Mouse (Mus musculus): ENCODE data around the gene Ssbp3.

Gene Ssbp3

DNA sequence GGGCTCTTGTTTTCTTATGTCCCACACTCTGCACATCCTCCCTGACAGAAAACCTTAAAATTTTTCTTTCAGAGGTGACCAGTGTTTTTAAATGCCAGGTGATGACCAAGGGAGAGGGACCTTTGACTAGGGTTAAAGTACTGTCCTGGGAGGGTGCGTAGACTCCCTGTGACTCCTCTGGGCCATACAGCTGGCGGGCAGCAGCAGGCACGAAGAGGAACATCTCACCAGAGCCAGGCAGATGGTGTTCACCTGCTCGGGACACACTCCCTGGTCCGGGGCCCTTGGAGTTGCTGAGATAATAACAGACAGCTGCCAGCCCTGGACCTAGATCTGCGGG, 78.4 kb downstream of the Ssbp3 start:
- no peak for DNase-seq

DNA sequence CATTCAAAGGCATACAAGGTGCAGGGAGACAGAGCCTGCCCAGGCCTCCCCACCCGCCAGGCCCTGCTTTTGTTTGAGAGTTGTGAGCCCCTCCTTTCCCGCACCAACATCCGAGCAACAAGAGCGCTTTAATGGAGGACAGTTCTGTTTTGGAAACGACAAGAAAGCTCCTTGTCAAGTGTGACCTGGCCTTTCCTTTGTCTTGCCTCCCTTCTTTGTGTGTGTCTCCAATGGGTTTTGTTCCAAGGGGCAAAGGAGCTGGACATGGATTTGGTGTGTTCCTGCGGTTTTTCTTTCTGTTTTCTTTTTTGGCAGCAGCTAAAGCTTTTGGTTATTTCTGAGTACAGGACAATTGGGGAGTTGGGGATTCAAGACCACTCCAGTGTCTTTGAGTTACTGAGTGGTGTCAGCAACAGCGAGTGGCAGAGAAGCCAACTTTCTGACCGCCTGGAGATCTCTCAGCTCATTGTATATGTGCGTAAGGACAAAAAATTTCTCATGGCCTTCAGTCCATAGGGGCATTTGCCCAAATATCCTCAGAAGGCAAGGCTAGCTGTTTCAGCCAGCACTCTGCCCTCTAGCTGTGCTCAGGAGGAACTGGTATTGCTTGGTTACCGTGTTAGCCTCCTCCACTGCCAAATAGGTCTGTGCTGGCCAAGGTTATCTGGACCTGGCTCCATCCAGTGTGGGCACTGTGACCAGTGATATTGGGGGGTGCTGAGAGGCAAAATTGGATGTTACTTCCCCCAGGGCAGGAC, 78.9 kb downstream of the Ssbp3 start:
- DNase-seq = no peak

DNA sequence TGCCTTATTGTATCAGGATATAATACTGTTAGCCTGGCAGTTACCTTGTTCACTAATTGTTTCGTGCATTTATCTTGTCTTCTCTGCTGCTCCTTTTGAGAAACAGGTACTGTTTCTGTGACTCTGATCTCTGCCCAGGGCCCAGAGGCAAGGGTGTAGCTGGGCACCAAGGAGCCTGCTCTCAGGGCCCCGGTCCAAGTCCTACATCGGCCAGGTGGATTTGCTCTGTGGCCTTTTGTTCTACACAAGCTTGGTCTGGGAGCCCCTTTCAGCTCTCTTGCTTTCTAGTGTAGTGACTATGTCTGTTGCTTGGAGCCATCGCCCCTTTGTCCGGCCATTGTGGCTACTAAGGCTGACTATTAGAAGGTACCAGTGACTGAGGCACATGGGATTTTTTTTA, 82.6 kb downstream of the Ssbp3 start:
- DNase-seq = no peak

DNA sequence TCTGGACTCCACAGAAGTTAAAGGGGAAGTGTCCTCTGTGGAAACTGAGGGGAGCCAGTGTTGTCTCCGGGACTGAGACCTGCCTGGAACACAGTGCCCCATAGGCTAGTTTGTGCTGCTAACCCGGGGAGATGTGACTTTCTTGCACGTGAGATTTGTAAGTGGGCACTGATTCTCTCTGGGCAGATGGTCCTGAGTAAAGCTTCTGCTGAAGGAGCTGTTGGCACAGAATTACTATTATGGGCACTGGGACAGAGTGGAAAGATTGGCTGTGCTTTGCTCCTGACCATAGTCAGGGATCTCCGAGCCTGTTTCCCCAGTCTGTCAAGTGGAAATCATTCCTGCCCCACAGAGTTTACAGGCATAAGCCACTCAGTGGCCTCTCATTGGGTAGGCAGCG, 83.8 kb downstream of the Ssbp3 start:
- DNase-seq = no peak

DNA sequence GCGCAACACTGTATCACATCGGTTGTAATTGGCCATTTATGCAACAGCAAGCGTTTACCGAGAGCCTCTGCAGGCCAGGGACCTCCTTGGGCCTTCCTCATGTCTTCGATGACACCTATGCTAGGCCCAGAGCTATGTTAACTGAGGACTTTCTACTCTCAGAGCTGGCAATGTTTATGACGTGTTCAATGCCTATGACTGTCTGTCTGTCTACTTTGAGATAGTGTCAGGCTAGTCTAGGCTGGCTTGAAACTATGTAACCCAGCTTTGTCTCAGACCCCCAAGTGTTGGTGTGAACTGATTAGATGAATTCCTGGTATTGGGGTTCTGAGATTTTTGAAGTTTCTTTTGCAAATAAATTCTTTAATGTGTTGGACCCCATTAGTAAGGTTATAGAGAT, 84.6 kb downstream of the Ssbp3 start:
- DNase-seq = no peak

DNA sequence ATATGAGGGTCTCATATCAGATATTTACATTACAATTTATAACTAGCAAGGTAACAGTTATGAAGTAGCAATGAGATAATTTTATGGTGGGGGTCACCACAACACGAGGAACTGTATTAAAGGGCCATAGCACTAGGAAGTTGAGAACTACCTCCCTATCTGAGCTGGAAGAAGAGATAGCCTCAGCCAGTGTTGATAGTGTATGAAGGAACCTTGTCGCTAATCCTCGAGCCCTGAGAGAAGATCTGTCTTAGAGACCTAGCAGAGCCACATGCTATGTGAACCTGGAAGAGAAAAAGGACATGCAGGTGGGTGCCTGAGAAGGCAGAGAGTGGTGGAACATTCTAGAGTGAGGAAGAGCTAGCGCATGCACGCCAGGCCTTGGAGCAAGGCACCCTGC, 85.0 kb downstream of the Ssbp3 start:
- no peak for DNase-seq

DNA sequence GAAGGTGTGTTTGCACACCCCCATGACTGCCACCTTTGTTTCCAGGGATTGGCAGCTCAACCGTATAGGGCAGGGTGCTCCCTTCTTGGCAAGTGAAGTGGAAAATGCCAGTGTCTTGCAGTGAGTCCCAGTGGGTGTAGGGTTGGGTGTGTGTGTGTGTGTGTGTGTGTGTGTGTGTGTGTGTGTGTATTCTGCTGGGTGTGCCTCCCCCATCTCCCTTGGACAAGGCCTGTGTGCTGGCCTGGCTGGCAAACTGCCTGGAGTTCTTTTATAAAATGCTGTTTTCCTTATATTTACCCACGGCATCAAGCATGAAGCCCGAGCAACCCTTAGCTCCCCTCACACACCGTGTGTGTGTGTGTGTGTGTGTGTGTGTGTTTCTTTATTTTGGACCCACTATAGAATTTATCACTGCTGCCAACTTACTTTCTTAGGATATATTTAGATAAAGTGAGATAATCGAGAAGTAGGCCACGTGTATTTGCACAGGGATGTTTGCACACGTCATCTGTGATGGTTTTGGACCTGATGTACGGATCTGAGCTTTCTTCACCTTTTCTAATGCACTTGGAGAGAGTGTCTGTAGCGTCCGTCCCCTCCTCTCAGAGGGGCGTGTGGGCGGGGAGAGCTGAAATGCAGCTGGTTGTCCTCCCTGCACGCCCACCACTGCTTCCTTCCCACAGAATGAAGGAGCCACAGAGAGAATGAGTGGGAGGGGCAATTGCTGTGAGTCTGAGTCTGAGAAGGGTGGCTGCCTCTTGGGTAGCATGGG, 86.0 kb downstream of the Ssbp3 start:
- DNase-seq = no peak

DNA sequence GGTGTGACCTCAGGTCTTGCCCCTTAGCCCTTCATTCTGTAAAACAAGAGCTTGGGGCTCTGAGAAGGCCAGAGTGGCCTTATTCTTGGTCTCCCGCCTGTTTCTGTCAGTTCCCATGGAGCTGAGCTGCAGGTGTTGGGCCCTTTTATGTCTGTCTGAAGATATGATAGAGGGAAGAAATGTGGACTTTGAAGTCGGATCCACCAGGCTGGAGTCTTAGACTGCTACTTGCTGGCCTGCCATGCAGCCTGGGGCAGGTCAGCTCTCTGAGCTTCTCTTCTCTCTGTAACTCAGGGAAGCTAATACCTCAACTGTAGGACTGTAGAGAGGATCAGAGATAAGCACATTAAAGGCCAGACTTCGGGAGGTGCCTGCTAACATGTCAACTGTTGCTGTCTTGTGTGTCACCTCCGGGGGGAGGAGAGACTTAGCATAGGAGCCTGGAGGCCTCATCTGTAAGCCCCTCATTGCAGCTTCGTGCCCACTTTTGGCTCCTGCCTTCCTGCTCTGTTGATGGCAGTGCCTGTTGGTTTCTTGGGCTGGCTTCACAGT, 90.8 kb downstream of the Ssbp3 start:
- no peak for DNase-seq

DNA sequence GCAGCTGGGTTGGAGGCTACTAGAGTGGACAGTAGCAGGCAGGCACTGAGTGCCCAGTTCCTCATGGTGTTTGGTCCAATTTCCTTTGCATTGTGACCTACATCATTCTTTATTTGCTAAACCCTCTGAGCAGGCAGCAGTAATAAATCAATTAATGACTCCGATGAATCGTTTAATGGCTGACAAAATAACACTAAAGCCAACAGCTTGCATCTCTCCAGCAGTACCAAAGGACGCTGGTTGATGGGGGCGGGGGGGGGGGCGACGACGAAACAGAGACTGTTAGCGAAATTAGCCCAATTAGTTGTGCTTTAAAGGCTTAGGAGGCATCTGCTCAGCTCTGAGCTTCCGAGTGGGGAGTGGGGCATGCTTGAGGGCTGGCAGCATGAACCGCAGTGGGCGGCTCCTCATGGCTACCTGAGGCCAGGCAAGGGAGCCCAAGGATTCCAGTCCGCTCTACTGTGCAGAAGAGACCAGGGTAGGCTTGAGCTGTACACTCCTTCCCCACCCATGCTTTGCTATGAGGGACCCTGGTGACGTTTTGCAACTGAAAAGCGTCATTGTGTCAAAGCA, 91.5 kb downstream of the Ssbp3 start:
- DNase-seq = no peak

DNA sequence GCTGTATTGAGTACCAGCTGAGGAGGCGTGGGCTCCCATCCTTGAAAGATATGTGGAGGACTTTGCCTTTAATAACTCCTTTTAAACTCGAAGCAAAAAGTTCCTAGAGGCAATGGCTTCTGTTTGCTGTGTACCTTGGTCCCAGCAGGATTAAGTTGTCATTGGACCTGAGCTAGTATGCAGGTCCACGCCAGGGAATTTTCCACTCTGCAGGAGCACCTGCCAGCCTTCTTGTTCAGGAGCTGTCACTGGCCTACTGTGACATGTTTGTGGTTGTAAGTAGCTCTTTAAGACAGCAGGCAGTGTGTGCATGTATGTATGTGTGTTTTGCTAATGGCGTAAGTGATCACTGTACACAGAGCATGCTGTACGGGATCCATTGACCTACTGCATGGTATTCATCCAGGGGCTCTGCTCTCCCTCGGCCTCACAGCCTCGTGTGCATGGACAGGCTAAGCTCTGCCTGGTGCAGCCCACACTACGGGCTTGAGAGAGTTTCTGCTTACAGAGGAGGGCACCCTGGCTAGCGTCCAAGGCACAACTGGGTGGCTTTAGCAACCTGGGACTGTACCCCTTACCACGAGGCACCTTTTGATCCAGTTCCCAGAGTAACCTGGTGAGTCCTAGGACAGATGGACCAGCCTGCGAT, 92.1 kb downstream of the Ssbp3 start:
- no peak for DNase-seq

DNA sequence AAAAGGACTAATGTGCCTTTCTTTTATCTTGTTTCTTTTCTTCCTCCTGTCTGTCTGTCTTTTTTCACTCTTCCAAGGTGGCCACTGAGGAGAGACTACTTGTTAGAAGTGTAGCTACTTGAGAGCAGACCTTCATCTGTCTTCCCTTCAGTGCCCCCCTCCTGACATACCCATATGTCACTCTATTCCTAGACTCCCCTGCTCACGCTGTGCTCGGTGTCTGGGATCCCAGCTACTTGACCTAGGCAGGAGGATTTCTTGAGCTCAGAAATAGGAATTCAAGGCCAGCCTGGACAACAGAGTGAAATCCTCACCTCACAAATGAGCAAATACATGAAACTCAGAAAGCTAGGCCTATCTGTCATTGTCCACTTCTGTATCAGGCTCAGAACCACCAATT, 92.7 kb downstream of the Ssbp3 start:
- DNase-seq = no peak

DNA sequence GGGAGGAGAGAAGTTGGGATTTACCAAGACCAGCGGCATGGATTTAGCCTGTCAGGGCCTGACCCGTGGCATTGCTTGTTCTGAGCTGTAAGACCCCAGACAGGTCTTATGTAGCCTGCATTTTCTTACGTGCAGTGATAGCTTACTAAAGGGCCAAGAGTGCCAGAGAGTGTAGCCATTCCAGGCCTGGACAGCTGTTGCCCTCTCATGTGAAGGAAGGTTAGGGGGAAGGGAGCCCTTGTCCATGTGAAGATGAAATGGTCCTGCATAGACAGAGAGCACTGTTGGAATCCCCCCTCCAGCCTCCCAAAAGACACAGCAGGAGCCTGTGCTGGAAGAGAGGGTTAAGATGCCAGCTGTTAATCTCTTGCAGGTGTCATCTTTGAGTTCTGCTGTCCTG, 93.3 kb downstream of the Ssbp3 start:
- DNase-seq = no peak

DNA sequence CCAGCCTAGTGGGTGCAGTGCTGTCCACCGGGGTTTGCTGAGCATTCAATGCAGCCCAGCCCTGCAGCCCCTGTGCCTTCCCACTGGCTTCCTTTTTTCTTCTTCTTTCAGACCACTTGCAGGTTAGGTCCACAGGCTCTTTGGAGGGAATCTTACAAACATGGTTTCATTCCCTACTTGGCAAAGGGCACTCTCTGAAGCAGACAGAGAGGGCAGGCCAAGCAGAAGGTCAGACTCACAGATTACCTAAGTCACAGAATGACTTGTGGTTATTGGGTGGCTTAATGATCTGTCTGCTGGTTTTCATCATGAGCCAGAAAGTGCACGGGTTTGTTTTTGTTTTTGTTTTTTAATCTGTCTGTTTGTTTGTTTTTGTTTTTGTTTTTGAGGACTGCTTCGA, 93.8 kb downstream of the Ssbp3 start:
- no peak for DNase-seq

DNA sequence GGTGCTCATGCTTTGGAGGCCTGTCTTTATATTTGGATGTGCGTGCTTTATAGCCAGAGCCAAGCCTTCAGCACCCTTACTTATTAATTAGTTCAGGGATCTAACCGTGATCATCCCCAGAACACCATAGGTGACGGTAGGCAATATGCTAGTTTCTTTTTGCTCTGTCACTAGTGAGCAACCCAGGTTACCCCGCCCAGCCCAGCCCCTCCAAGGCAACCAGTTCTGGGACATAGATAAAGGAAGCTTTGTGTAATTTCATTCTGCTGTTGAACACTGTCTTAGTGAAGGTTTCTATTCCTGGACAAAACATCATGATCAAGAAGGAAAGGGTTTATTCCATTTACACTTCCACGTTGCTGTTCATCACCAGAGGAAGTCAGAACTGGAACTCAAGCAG, 94.7 kb downstream of the Ssbp3 start:
- peak; percentile 74 for DNase-seq

DNA sequence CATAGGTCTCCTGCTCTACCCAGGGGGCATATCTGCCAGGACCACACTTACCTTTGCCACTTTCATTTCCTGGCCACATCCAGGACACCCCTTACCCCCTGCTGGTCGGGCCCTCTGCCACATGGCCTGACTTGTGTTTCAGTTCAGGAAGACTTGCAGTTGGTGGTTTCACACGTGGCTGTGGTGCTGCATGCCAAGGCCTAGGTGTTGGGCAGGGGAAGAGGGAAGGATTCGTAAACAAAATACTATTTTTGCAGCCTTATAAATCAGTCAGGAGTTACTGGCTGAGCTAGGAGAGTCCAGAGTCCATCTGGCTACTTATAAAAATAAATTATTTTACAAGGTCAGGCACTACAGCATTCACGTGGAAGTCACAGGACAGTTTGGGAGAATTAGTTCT, 95.7 kb downstream of the Ssbp3 start:
- DNase-seq = no peak

DNA sequence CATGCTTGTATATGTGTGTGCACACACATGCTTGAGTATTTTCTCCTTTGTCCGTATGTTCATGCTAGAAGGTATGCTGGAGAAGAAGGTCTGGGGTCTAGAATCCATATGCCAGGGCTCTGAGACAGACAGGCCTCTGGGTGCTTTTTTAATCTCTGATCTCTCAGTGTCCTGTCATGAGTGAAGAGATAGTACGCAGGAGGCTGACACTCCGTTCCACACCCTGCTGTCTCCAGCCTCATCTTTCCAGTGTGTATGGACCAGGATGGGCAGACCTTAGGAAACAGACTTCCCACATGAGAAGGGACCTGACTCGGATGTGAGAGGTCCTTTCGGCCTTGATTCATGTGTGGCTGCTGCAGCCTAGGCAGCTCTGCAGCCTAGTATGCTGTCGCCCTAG, 96.3 kb downstream of the Ssbp3 start:
- peak; percentile 56 for DNase-seq

DNA sequence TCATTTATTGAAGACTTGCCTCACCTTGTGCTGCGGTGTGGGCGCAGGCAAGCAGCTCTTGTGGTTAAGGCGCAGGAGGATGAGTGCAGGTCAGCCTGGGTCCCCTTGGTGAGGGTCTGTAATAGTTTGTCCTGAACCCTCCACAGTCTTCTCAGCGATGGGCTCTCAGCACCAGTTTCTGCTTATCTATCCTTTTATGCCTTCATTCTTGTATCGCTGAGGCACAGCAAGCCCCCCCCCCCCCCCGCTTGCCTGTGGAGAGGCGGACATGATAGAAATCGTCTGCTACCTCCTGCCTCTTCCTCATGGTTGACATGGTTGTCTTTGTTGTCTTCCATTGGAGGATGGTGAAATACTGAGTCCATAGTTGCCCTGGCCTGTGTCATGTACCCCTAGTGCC, 96.9 kb downstream of the Ssbp3 start:
- DNase-seq = peak; percentile 80

DNA sequence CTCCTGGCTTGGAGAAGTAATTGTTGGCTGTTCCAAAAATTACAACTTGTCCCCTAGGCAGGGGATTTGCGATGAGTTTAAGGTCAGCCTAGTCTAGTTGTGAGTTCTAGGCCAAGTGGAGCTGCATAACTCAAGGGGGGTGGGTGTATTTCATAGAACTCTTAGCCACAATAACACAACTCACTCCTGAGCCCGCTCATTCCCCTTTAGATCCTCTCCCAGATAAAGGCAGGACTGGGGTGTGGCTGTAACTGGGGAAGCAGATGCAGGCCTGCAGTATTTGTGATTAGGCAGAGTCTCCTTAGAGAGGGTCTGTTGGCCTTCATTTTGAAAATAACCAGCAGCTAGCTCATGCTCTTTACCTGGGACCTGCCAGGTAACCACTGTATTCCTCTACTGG, 97.7 kb downstream of the Ssbp3 start:
- DNase-seq = peak; percentile 76

DNA sequence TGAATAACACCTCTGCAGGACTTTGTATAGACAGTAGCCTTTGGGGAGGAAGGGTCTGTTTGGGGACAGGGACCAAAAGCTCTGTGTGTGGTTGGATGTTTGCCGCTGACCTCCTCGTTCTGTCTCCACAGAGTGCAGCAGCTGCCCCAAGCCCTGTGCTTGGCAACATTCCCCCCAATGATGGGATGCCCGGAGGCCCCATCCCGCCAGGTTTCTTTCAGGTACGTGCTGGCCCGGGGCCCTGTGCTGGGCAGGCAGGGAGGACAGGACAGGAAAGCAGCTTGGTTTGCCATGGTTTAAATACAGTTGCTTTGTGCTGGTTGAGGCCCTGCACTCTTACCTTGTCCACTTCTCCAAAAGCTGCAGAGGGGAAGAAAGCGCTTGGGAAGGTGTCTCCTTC, 99.0 kb downstream of the Ssbp3 start:
- no peak for DNase-seq

DNA sequence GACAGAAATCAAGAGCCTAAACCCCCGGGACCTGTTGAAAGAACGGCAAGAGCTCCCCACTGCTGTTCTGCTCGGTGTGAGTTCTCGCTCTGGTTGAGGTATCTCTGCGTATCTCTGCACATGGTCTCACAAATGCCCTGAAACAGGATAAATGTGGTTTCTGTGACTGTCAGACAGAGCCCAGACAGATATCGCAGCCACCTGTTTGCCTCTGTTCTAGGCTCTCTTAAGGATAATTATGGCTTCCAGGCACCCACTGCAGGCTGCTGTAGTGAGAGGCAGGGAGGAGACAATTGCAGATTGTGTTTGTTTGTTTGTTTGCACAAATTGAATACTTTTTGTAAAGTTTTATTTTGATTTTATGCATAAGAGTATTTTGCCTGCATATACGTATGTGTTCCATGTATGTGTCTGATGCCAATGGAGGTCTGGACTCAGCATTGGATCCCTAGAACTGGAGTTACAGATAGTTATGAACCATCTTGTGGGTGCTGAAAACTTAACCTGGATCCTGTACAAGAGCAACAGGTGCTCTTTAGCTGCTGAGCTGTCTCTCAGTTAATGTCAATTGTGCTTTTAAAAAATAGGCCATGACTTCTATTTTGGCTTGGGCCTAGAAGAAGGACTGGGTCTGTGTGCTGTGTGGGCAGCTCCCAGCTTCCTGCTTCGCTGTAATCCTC, 101.0 kb downstream of the Ssbp3 start:
- no peak for DNase-seq

DNA sequence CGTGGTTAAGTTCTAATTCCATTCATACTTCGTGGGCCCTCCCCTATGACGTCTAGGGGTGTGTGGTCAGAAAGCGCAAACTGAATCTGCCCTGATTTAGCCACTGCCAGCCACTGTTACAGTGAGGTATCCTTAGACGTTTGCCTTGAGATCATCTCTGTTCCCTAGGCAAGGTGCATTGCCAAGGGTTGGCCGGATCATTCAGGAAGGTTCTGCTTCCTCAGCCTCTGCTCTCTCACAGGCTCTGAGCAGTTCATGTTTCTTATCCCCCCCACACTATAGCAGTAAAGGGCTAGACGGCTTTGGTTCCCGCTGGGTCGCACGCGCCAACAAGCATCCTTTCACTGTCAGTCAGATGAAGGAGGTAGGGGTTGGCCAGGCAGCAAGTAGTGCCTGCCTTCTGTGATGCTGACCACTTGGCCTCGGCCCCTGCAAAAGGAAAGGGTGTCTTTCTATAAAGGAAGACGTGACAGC, 101.5 kb downstream of the Ssbp3 start:
- no peak for DNase-seq

DNA sequence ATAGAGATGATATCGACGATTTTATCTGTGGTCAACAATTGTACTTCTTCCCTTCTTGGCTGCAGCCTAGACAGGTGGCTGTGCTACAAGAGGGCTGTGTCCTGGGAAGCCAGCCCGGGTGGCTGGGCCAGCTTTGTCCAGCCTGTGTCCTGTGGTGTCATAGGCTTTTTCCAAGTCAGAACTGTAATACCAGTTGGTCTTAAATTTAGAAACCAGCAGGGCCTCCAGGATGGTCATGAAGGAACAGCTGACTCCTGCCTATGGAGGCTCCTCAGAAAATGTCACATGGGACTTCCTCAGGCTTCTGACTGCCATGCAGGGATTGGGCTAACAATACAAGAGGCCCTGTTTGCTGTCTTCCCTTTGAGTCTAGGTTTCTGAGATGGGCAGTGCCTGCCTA, 102.1 kb downstream of the Ssbp3 start:
- no peak for DNase-seq
